Mouse (Mus musculus) megakaryocyte, embryonic 14.5 days (primary cell): ENCODE data around the gene Smox.

Source experiments
- FLI1 ChIP-seq: IDR thresholded peaks from 2 replicates; pipeline ENCODE4 v1.6.1; 2012; ENCODE audit warnings: low read length, inconsistent platforms, mixed read lengths
- GATA1 ChIP-seq: IDR thresholded peaks from 3 replicates; pipeline ENCODE4 v1.6.1; 2012; ENCODE audit warnings: mixed read lengths, low read length, inconsistent platforms, borderline replicate concordance

- TF ChIP-seq GATA1 (no peak), FLI1 (0 out of 2 replicates have a peak, but pooled peaks have one; percentile 64)
Observed at GRCm38 (mm10) chr2:131509671-131510313, 18.5 kb downstream of the Smox start.
